Mouse (Mus musculus) myocyte (in vitro differentiated cells): ENCODE measurements around the gene Styk1. TPM values are rescaled to one million over a fixed set of nuclear protein-coding genes. Genes with fewer than 3 reads are reported as not detected.
"Not testable (repeated sequence)": the region's sequence is repeated elsewhere in the genome, so short reads cannot be mapped to it uniquely, and the experiment has no call there.

Experiments
- H3K27me3 ChIP-seq: one replicate; pipeline ENCODE4 v1.6.1; 2011; ENCODE audit not compliant: control insufficient read depth, insufficient read depth, insufficient read length
- H3K36me3 ChIP-seq: one replicate; pipeline ENCODE4 v1.6.1; 2011; ENCODE audit not compliant: control insufficient read depth, insufficient read depth
- H3K4me2 ChIP-seq: one replicate; pipeline ENCODE4 v1.6.1; 2011; ENCODE audit warnings: low read depth, control low read depth
- H3K4me3 ChIP-seq: one replicate; pipeline ENCODE4 v1.5.1; 2011; ENCODE audit warnings: mild to moderate bottlenecking, control low read depth, moderate library complexity
- H3K79me2 ChIP-seq: one replicate; pipeline ENCODE4 v1.6.1; 2011; ENCODE audit not compliant: control insufficient read depth, insufficient read depth
- H3ac ChIP-seq: one replicate; pipeline ENCODE4 v1.6.1; 2011; ENCODE audit not compliant: control insufficient read depth, insufficient read length
- CEBPB ChIP-seq: IDR thresholded peaks from 2 replicates; pipeline ENCODE4 v1.6.1; 2011; ENCODE audit warnings: mild to moderate bottlenecking, moderate library complexity; ENCODE audit not compliant: poor library complexity, insufficient read depth, severe bottlenecking
- E2F4 ChIP-seq: IDR thresholded peaks from one replicate; pipeline ENCODE4 v1.6.1; 2011; ENCODE audit warnings: mild to moderate bottlenecking, control low read depth, moderate library complexity; ENCODE audit not compliant: insufficient read depth
- MAX ChIP-seq: IDR thresholded peaks from one replicate; pipeline ENCODE4 v1.6.1; 2011; ENCODE audit warnings: low read depth, mild to moderate bottlenecking, control low read depth
- MYOD1 ChIP-seq, 3 experiments: IDR thresholded peaks; one replicate each; pipeline ENCODE4 v1.6.1; 2011; ENCODE audit warnings: control low read depth in 2 of 3, low read depth in 2 of 3, mild to moderate bottlenecking in 2 of 3, moderate library complexity in 1 of 3; ENCODE audit not compliant: insufficient read length in 2 of 3, control insufficient read depth in 1 of 3
- MYOG ChIP-seq, 3 experiments: IDR thresholded peaks; one replicate each; pipeline ENCODE4 v1.6.1; 2011; ENCODE audit warnings: control low read depth in 2 of 3, low read depth in 2 of 3, mild to moderate bottlenecking in 2 of 3; ENCODE audit not compliant: insufficient read length in 2 of 3, control insufficient read depth in 1 of 3, insufficient read depth in 1 of 3
- POLR2A ChIP-seq: IDR thresholded peaks from one replicate; pipeline ENCODE4 v1.6.1; 2011; ENCODE audit warnings: low read depth, mild to moderate bottlenecking, control low read depth, moderate library complexity; ENCODE audit not compliant: insufficient read length
- POLR2AphosphoS2 ChIP-seq: IDR thresholded peaks from one replicate; pipeline ENCODE4 v1.6.1; 2011; ENCODE audit warnings: low read depth, control low read depth; ENCODE audit not compliant: insufficient read length
- REST ChIP-seq: IDR thresholded peaks from one replicate; pipeline ENCODE4 v1.6.1; 2011; ENCODE audit warnings: mild to moderate bottlenecking, control low read depth, moderate library complexity; ENCODE audit not compliant: insufficient read depth, insufficient read length
- SRF ChIP-seq: IDR thresholded peaks from one replicate; pipeline ENCODE4 v1.6.1; 2011; ENCODE audit warnings: low read depth; ENCODE audit not compliant: control insufficient read depth, insufficient read length
- TCF12 ChIP-seq: IDR thresholded peaks from one replicate; pipeline ENCODE4 v1.6.1; 2011; ENCODE audit warnings: mild to moderate bottlenecking, control low read depth; ENCODE audit not compliant: poor library complexity, insufficient read depth, severe bottlenecking
- TCF3 ChIP-seq: IDR thresholded peaks from one replicate; pipeline ENCODE4 v1.6.1; 2011; ENCODE audit warnings: low read depth, control low read depth; ENCODE audit not compliant: insufficient read length
- USF1 ChIP-seq: IDR thresholded peaks from one replicate; pipeline ENCODE4 v1.6.1; 2011; ENCODE audit warnings: low read depth, mild to moderate bottlenecking, control low read depth, moderate library complexity
- polyA plus RNA-seq: library from polyadenylated mRNA; unstranded; fragments of >200 nt; fragmentation: generic; extraction: Trizol; gene quantifications from one replicate; pipeline ENCODE4 v1.2.1, GENCODE M21; 2012; ENCODE audit warnings: missing spikeins

Gene Styk1
- polyA plus RNA-seq, 1 experiment, result 0.06 TPM

- Histone ChIP-seq H3ac (peak within 1 kb of the TSS; percentile 38), H3K79me2 (peaks cover 19% of the 10 kb centered on the region), H3K27me3 (no peaks in the 10 kb centered on the region), H3K36me3 (no peaks in the 10 kb centered on the region), H3K4me3 (peak within 1 kb of the TSS; percentile 89), H3K4me2 (peak within 1 kb of the TSS; percentile 89)
- no peak for TF ChIP-seq E2F4
- TF ChIP-seq POLR2A, result peak; percentile 38
- TF ChIP-seq MAX, result no peak
- no peak for TF ChIP-seq REST
- no peak for TF ChIP-seq TCF3
- TF ChIP-seq TCF12, result no peak
- no peak for TF ChIP-seq MYOD1 (IDR thresholded peaks at IDR 0.05; ENCODE audit: control insufficient read depth in 1 of 3, insufficient read length in 2 of 3, low read depth in 2 of 3)
- no peak for TF ChIP-seq CEBPB
- TF ChIP-seq POLR2AphosphoS2, result peak; percentile 26
- peak; percentile 89 for TF ChIP-seq SRF
- no peak for TF ChIP-seq USF1
- no peak for TF ChIP-seq MYOG (IDR thresholded peaks at IDR 0.05; ENCODE audit: control insufficient read depth in 1 of 3, insufficient read depth in 1 of 3, insufficient read length in 2 of 3, low read depth in 2 of 3)
Observed at GRCm38 (mm10) chr6:131292991-131293788, 60.2 kb downstream of the Styk1 start, which contains the start of gene Magohb. Gene Magohb (minus strand): TSS chr6:131293244.

- Histone ChIP-seq H3K4me3 (peak overlapping the region; percentile 89), H3K4me2 (peak overlapping the region; percentile 89), H3K36me3 (no peaks in the 10 kb centered on the region), H3K79me2 (peaks cover 19% of the 10 kb centered on the region), H3ac (peak overlapping the region; percentile 38), H3K27me3 (no peaks in the 10 kb centered on the region)
- TF ChIP-seq E2F4 (no peak), MYOG (IDR thresholded peaks at IDR 0.05; ENCODE audit: control insufficient read depth in 1 of 3, insufficient read depth in 1 of 3, insufficient read length in 2 of 3, low read depth in 2 of 3) (no peak), MAX (no peak), CEBPB (no peak), POLR2A (no peak), TCF3 (no peak)
Observed at GRCm38 (mm10) chr6:131292276-131292990, 61.0 kb downstream of the Styk1 start.

GRCm38 (mm10) chr6:131290430-131290829 lies 63.0 kb downstream of the Styk1 start:
- peaks cover 19% of the 10 kb centered on the region for H3K79me2 ChIP-seq
- no peak overlapping the region for H3ac ChIP-seq
- H3K27me3 ChIP-seq, result no peaks in the 10 kb centered on the region
- H3K4me3 ChIP-seq, result no peak overlapping the region
- no peaks in the 10 kb centered on the region for H3K36me3 ChIP-seq
- no peak overlapping the region for H3K4me2 ChIP-seq
- TF ChIP-seq REST, result no peak
- TF ChIP-seq TCF3, result no peak
- no peak for TF ChIP-seq SRF
- TF ChIP-seq POLR2AphosphoS2, result no peak
- TF ChIP-seq CEBPB, result no peak
- TF ChIP-seq MAX, result no peak
- TF ChIP-seq MYOD1 (IDR thresholded peaks at IDR 0.05; ENCODE audit: control insufficient read depth in 1 of 3, insufficient read length in 2 of 3, low read depth in 2 of 3), result no peak
- TF ChIP-seq E2F4, result no peak
- TF ChIP-seq USF1, result no peak
- no peak for TF ChIP-seq MYOG (IDR thresholded peaks at IDR 0.05; ENCODE audit: control insufficient read depth in 1 of 3, insufficient read depth in 1 of 3, insufficient read length in 2 of 3, low read depth in 2 of 3)
- no peak for TF ChIP-seq TCF12
- no peak for TF ChIP-seq POLR2A

GRCm38 (mm10) chr6:131278160-131278559 lies 75.2 kb downstream of the Styk1 start:
- not testable (repeated sequence) for H3ac ChIP-seq, H3K36me3 ChIP-seq, H3K79me2 ChIP-seq

GRCm38 (mm10) chr6:131276659-131277058 lies 76.7 kb downstream of the Styk1 start:
- no peaks in the 10 kb centered on the region for H3K79me2 ChIP-seq
- TF ChIP-seq CEBPB (no peak), MAX (no peak), POLR2A (no peak), USF1 (no peak), POLR2AphosphoS2 (no peak), E2F4 (no peak), REST (no peak), TCF12 (no peak)
- H3K36me3 ChIP-seq, result no peaks in the 10 kb centered on the region
- H3K4me2 ChIP-seq, result no peak overlapping the region
- no peak overlapping the region for H3K4me3 ChIP-seq
- H3ac ChIP-seq, result no peak overlapping the region
- H3K27me3 ChIP-seq, result no peaks in the 10 kb centered on the region

More at GRCm38 (mm10) chr6:131278160-131278559, 75.2 kb downstream of the Styk1 start:
- not testable (repeated sequence) for H3K27me3 ChIP-seq, H3K4me3 ChIP-seq, H3K4me2 ChIP-seq
